Mouse (Mus musculus) hindbrain, embryonic 14.5 days (tissue): ENCODE measurements around the gene Prkce. TPM values are rescaled to one million over a fixed set of nuclear protein-coding genes. Genes with fewer than 3 reads are reported as not detected.

Experiments
- ATAC-seq: fragments of 200-750 bp; cut with Nextera tagmentation; 2 replicates; pipeline ENCODE4 v1.8.0; 2017; ENCODE audit warnings: moderate number of reproducible peaks, mild to moderate bottlenecking, moderate TSS enrichment, moderate library complexity; ENCODE audit not compliant: low FRiP score
- DNase-seq: peaks from one replicate; pipeline ENCODE4 v3.0.0-alpha.2; 2015; ENCODE audit warnings: low spot score
- H3K27ac ChIP-seq: fragments of 300-500 bp; sonication (generic); 2 replicates; pipeline ENCODE4 v1.5.1; 2014; ENCODE audit warnings: mild to moderate bottlenecking, moderate library complexity
- H3K27me3 ChIP-seq: fragments of 300-500 bp; sonication (generic); 2 replicates; pipeline ENCODE4 v1.6.1; 2014; ENCODE audit warnings: mild to moderate bottlenecking, low read length, mixed read lengths; ENCODE audit not compliant: control insufficient read depth, insufficient read depth
- H3K36me3 ChIP-seq: fragments of 300-500 bp; sonication (generic); replicated peaks from 2 replicates; pipeline ENCODE4 v1.6.1; 2014; ENCODE audit not compliant: control insufficient read depth, insufficient read depth
- H3K4me1 ChIP-seq: fragments of 300-500 bp; sonication (generic); replicated peaks from 2 replicates; pipeline ENCODE4 v1.6.1; 2014; ENCODE audit warnings: antibody characterized with exemption, low read length, mixed read lengths; ENCODE audit not compliant: control insufficient read depth, insufficient read depth
- H3K4me2 ChIP-seq: fragments of 300-500 bp; sonication (generic); replicated peaks from 2 replicates; pipeline ENCODE4 v1.6.1; 2014; ENCODE audit warnings: mild to moderate bottlenecking, moderate library complexity
- H3K4me3 ChIP-seq: fragments of 300-500 bp; sonication (generic); replicated peaks from 2 replicates; pipeline ENCODE4 v1.5.1; 2014; ENCODE audit warnings: mild to moderate bottlenecking, low read length
- H3K9ac ChIP-seq: fragments of 300-500 bp; sonication (generic); 2 replicates; pipeline ENCODE4 v1.6.1; 2014
- H3K9me3 ChIP-seq: fragments of 300-500 bp; sonication (generic); 2 replicates; pipeline ENCODE4 v1.6.1; 2016; ENCODE audit warnings: low read length; ENCODE audit not compliant: control insufficient read depth
- WGBS: fragments of 180-500 bp; shearing (Covaris S2); extraction: QIAGEN DNeasy Blood & Tissue Kit; methylation state at CpG from one replicate; pipeline ENCODE4 v1.1.7; 2014; 5-methylcytosine and 5-hydroxymethylcytosine counted together
- polyA plus RNA-seq: library from polyadenylated mRNA; unstranded; fragments of >200 nt; fragmentation: Nextera tagmentation; extraction: Ambion mirVana; gene quantifications from 2 replicates; pipeline ENCODE4 v1.2.1, GENCODE M21; 2014

Prkce gene
- polyA plus RNA-seq, 1 experiment from 2014 or later: 38.7 TPM

DNA sequence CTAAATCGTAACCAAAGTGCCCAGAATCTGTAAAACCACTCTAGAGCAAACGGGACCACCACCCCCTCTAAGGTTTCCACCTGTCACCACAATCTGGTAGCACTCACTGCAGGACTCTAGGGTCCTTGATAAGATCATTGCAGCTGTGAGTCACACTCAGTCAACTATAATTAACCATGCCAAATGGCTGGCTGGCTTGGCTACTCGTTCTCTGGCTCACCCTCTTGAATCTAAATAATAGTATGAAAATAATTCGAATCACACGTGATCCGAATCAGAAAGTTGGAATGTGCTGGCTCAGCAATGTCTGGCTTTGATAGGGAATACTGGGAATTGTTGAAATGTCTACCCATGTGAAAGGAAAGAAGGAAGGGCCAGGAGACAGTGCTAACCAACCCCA, 288.9 kb downstream of the Prkce start:
- no peaks in the 10 kb centered on the region for H3K27me3 ChIP-seq
- 69% methylated on average over 6 of the region's 6 CpGs for WGBS
- DNase-seq: no peak

GRCm38 (mm10) chr17:86458302-86458980, 290.9 kb downstream of the Prkce start:
- no peak overlapping the region for H3K4me3 ChIP-seq
- no peaks in the 10 kb centered on the region for H3K4me1 ChIP-seq
- no peaks in the 10 kb centered on the region for H3K27me3 ChIP-seq
- 84% methylated on average over 11 of the region's 11 CpGs for WGBS
- DNase-seq (no peak), ATAC-seq (no peak)
- no peak overlapping the region for H3K4me2 ChIP-seq
- no peaks in the 10 kb centered on the region for H3K36me3 ChIP-seq
- H3K27ac ChIP-seq: no peak overlapping the region
- no peaks in the 10 kb centered on the region for H3K9me3 ChIP-seq
- no peak overlapping the region for H3K9ac ChIP-seq

More for the DNA sequence above, 288.9 kb downstream of the Prkce start:
- H3K4me2 ChIP-seq: no peak overlapping the region
- no peak for ATAC-seq
- no peaks in the 10 kb centered on the region for H3K36me3 ChIP-seq
- H3K9ac ChIP-seq: no peak overlapping the region
- no peak overlapping the region for H3K4me3 ChIP-seq
- H3K4me1 ChIP-seq: no peaks in the 10 kb centered on the region
- H3K9me3 ChIP-seq: no peaks in the 10 kb centered on the region
- no peak overlapping the region for H3K27ac ChIP-seq

- no peak overlapping the region for H3K4me2 ChIP-seq
- H3K4me3 ChIP-seq: no peak overlapping the region
- 65% methylated on average over 17 of the region's 17 CpGs for WGBS
- ATAC-seq: no peak
- DNase-seq: peak; percentile 37
- no peaks in the 10 kb centered on the region for H3K27me3 ChIP-seq
- no peaks in the 10 kb centered on the region for H3K36me3 ChIP-seq
- H3K9ac ChIP-seq: no peak overlapping the region
- H3K9me3 ChIP-seq: no peaks in the 10 kb centered on the region
- no peaks in the 10 kb centered on the region for H3K4me1 ChIP-seq
- H3K27ac ChIP-seq: 0 out of 2 replicates have a peak overlapping the region, but pooled peaks have one; percentile 26
Observed at GRCm38 (mm10) chr17:86460645-86461430, 293.3 kb downstream of the Prkce start.

GRCm38 (mm10) chr17:86463369-86463768, 295.8 kb downstream of the Prkce start:
- no peak overlapping the region for H3K4me3 ChIP-seq
- H3K27me3 ChIP-seq: no peaks in the 10 kb centered on the region
- DNase-seq (no peak), ATAC-seq (no peak)
- no peaks in the 10 kb centered on the region for H3K9me3 ChIP-seq
- peaks cover 10% of the 10 kb centered on the region; the same call in 1 of the 2 replicates for H3K4me1 ChIP-seq
- no peak overlapping the region for H3K9ac ChIP-seq
- H3K27ac ChIP-seq: no peak overlapping the region
- no peaks in the 10 kb centered on the region for H3K36me3 ChIP-seq
- 75% methylated on average over 3 of the region's 3 CpGs for WGBS
- no peak overlapping the region for H3K4me2 ChIP-seq

DNA sequence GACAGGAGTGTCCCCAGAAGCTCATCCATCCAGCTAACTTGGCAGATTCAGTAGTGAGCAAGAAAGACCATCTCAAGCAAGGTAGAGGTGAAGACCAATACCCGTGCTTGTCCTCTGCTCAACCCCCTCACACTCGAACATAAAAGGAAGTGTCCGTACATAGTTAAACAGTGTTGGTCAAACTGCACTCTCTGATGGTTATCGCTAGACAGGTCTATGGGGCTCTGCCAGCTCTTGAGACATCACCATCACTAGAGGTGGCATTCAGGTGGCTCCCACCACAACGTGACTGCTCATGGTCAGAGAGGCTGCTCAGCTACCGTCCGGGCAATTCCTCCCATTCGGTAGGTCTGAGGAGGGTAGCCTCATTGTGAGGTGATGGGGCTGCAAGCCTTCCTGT, 296.6 kb downstream of the Prkce start:
- Histone ChIP-seq H3K4me1 (peaks cover 16% of the 10 kb centered on the region), H3K4me2 (no peak overlapping the region), H3K36me3 (no peaks in the 10 kb centered on the region), H3K27ac (0 out of 2 replicates have a peak overlapping the region, but pooled peaks have one; percentile 32), H3K9me3 (no peaks in the 10 kb centered on the region), H3K4me3 (no peak overlapping the region), H3K27me3 (no peaks in the 10 kb centered on the region), H3K9ac (no peak overlapping the region)
- DNase-seq: no peak
- WGBS: 81% methylated on average over 8 of the region's 8 CpGs
- no peak for ATAC-seq

- H3K4me1 ChIP-seq: peaks cover 20% of the 10 kb centered on the region
- H3K4me3 ChIP-seq: no peak overlapping the region
- DNase-seq: peak; percentile 52
- no peaks in the 10 kb centered on the region for H3K27me3 ChIP-seq
- H3K36me3 ChIP-seq: no peaks in the 10 kb centered on the region
- no peak overlapping the region for H3K9ac ChIP-seq
- ATAC-seq: 0 out of 2 replicates have a peak, but pooled peaks have one; percentile 15
- 37% methylated on average over 16 of the region's 16 CpGs for WGBS
- peak overlapping the region; percentile 32; the same call in 1 of the 2 replicates for H3K27ac ChIP-seq
- H3K9me3 ChIP-seq: no peaks in the 10 kb centered on the region
- H3K4me2 ChIP-seq: no peak overlapping the region
Observed at GRCm38 (mm10) chr17:86464689-86465363, 297.2 kb downstream of the Prkce start.

DNA sequence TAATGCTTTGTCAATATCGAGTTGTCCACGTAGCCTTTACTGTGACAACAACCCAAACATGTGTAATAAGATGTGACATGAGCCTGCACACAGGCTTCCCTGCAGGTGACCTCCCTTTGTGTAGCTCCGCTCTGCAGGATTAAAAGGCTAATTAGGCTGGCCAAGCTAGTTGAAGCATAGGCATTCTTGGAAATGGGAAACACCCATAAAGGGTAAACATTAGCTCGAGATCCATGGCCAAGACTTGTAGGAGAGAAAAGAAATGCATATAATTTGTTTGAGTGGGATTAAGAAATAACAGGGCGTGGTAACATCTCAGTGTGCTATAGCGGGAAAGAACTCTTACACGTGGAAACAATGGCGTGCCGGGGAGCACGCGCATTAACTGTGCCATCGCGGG, 298.3 kb downstream of the Prkce start:
- WGBS: 39% methylated on average over 13 of the region's 13 CpGs
- Histone ChIP-seq H3K27ac (no peak overlapping the region), H3K9ac (no peak overlapping the region), H3K27me3 (no peaks in the 10 kb centered on the region), H3K9me3 (no peaks in the 10 kb centered on the region), H3K4me3 (no peak overlapping the region), H3K4me2 (no peak overlapping the region), H3K36me3 (no peaks in the 10 kb centered on the region), H3K4me1 (peaks cover 20% of the 10 kb centered on the region)
- ATAC-seq: no peak
- DNase-seq: no peak

DNA sequence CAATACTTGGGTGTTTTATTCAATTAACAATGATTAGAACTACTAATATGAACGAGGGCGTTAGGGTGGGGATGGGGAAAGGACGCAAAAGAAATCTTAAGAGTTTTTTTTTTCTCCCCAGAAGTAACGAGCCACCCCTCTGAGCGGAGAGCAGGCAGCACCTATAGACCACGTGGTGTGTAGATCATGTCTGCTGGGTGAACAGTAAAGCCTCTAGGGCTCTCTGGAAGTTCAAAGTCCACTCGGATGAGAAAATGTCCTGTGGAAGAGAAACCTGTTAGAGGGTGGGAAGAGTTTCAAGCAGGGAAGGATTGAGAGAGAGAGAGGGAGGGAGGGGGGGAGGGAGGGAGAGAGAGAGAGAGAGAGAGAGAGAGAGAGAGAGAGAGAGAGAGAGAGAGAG, 298.8 kb downstream of the Prkce start:
- Histone ChIP-seq H3K9ac (no peak overlapping the region), H3K4me3 (no peak overlapping the region), H3K4me1 (peaks cover 20% of the 10 kb centered on the region), H3K36me3 (no peaks in the 10 kb centered on the region), H3K9me3 (no peaks in the 10 kb centered on the region), H3K27me3 (no peaks in the 10 kb centered on the region), H3K27ac (no peak overlapping the region), H3K4me2 (no peak overlapping the region)
- no peak for DNase-seq
- ATAC-seq: no peak
- 74% methylated on average over 7 of the region's 7 CpGs for WGBS

DNA sequence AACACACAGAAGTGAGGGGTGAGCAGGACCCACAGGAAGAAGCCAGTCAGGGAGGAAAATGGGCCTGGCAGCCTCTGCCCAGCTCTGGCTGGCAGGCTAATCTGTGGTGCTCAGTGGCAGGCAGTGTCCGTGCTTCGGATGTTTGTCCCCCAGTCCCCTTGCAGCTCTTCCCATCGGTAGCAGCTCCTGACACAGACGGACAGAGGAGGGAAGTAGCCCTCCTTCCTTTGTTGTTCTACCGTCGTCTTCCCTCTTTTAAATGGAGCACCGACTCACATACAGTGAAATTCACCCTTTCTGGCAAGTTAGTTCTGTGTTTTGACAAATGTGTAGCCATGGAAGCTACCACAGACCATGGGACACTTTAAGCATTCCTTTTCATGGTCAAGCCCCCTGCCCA, 299.3 kb downstream of the Prkce start:
- DNase-seq (no peak), ATAC-seq (no peak)
- H3K27ac ChIP-seq: no peak overlapping the region
- H3K9ac ChIP-seq: no peak overlapping the region
- no peaks in the 10 kb centered on the region for H3K36me3 ChIP-seq
- H3K27me3 ChIP-seq: no peaks in the 10 kb centered on the region
- H3K9me3 ChIP-seq: no peaks in the 10 kb centered on the region
- 39% methylated on average over 7 of the region's 7 CpGs for WGBS
- H3K4me1 ChIP-seq: peaks cover 20% of the 10 kb centered on the region
- no peak overlapping the region for H3K4me3 ChIP-seq
- H3K4me2 ChIP-seq: no peak overlapping the region
